Mouse (Mus musculus) heart, embryonic 11.5 days (tissue): Measurements from ENCODE around the gene Hk3. TPM values are rescaled to one million over a fixed set of nuclear protein-coding genes. Genes with fewer than 3 reads are reported as not detected.

Experiments used
- ATAC-seq: fragments of 200-750 bp; cut with Nextera tagmentation; replicated peaks from 2 replicates; pipeline ENCODE4 v1.8.0; 2017; ENCODE audit warnings: moderate library complexity; ENCODE audit not compliant: insufficient number of reproducible peaks, low FRiP score, low TSS enrichment
- H3K27ac ChIP-seq: fragments of 300-500 bp; sonication (generic); 2 replicates; pipeline ENCODE4 v1.5.1; 2014; ENCODE audit warnings: mild to moderate bottlenecking, low read depth, low read length
- H3K27me3 ChIP-seq: fragments of 300-500 bp; sonication (generic); 2 replicates; pipeline ENCODE4 v1.6.1; 2014; ENCODE audit warnings: mild to moderate bottlenecking, low read length, mixed read lengths; ENCODE audit not compliant: control insufficient read depth, insufficient read depth
- H3K36me3 ChIP-seq: fragments of 300-500 bp; sonication (generic); 2 replicates; pipeline ENCODE4 v1.6.1; 2014; ENCODE audit warnings: mild to moderate bottlenecking, low read length, moderate library complexity, mixed read lengths; ENCODE audit not compliant: control insufficient read depth, insufficient read depth
- H3K4me1 ChIP-seq: fragments of 300-500 bp; sonication (generic); 2 replicates; pipeline ENCODE4 v1.6.1; 2014; ENCODE audit warnings: low read length; ENCODE audit not compliant: control insufficient read depth, insufficient read depth
- H3K4me2 ChIP-seq: fragments of 300-500 bp; sonication (generic); 2 replicates; pipeline ENCODE4 v1.6.1; 2014; ENCODE audit warnings: mild to moderate bottlenecking, moderate library complexity
- H3K4me3 ChIP-seq: fragments of 300-500 bp; sonication (generic); 2 replicates; pipeline ENCODE4 v1.5.1; 2014; ENCODE audit warnings: low read depth, low read length
- H3K9ac ChIP-seq: fragments of 300-500 bp; sonication (generic); 2 replicates; pipeline ENCODE4 v1.6.1; 2014; ENCODE audit warnings: mild to moderate bottlenecking, low read depth, low read length, moderate library complexity
- H3K9me3 ChIP-seq: fragments of 300-500 bp; sonication (generic); replicated peaks from 2 replicates; pipeline ENCODE4 v1.6.1; 2016; ENCODE audit warnings: low read length; ENCODE audit not compliant: control insufficient read depth
- WGBS: fragments of 180-500 bp; shearing (Covaris S2); extraction: QIAGEN DNeasy Blood & Tissue Kit; methylation state at CpG from one replicate; pipeline ENCODE4 v1.1.7; 2014; ENCODE audit not compliant: insufficient replicate concordance; 5-methylcytosine and 5-hydroxymethylcytosine counted together
- polyA plus RNA-seq: library from polyadenylated mRNA; unstranded; fragments of >200 nt; fragmentation: Nextera tagmentation; extraction: Ambion mirVana; gene quantifications from 2 replicates; pipeline ENCODE4 v1.2.1, GENCODE M21; 2014

The Hk3 gene
- polyA plus RNA-seq, 1 experiment from 2014 or later, result 0.16 TPM

DNA sequence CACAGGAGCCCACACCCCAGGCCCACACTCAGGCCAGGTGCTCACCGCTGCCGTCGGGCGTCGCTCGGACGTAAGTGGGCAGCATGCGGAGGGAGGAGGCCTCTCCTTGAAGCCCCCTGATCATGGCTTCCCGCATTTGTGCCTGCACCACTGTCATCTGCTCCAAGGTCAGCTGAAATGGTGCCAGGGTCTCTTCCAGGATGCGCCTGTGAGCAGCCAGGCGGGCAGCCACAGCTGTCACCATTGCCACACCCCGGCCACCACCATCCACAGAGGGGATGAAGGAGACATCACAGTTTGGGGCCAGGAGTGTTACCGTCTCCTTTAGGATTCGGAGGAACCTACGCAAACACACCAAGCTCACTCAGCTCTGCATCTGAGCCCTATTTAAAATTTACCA, 10.1 kb downstream of the Hk3 start:
- ATAC-seq, result no peak
- no peaks in the 10 kb centered on the region for H3K9me3 ChIP-seq
- no peak overlapping the region for H3K9ac ChIP-seq
- 78% methylated on average over 15 of the region's 15 CpGs for WGBS
- H3K27me3 ChIP-seq, result peaks cover 22% of the 10 kb centered on the region
- no peak overlapping the region for H3K4me2 ChIP-seq
- no peak overlapping the region for H3K4me3 ChIP-seq
- no peak overlapping the region for H3K27ac ChIP-seq
- no peaks in the 10 kb centered on the region for H3K36me3 ChIP-seq
- H3K4me1 ChIP-seq, result peaks cover 4% of the 10 kb centered on the region; the same call in 1 of the 2 replicates

DNA sequence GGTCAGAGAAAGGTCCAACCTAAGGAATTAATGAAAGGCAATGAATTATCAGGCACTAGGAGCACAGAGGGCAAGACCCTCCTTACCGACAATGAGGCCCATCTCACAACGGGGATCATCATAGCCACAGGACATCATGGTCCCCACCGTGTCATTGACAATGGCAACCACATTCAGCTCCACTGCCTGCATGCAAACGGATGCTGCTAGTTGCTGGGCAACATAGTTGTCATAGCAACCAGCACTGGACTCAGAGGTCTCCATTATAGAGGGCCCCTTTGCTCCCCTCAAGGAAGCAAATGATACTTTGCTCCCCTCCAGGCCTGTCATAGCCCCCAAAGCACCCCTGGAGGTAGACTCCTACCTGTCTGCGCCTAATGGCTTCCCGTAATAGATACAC, 12.6 kb downstream of the Hk3 start:
- H3K9me3 ChIP-seq, result no peaks in the 10 kb centered on the region
- peaks cover 23% of the 10 kb centered on the region for H3K27me3 ChIP-seq
- H3K27ac ChIP-seq, result no peak overlapping the region
- no peak overlapping the region for H3K4me3 ChIP-seq
- no peak overlapping the region for H3K4me2 ChIP-seq
- H3K4me1 ChIP-seq, result peaks cover 4% of the 10 kb centered on the region; the same call in 1 of the 2 replicates
- WGBS, result 71% methylated on average over 6 of the region's 6 CpGs
- ATAC-seq, result no peak
- H3K9ac ChIP-seq, result no peak overlapping the region
- H3K36me3 ChIP-seq, result no peaks in the 10 kb centered on the region

DNA sequence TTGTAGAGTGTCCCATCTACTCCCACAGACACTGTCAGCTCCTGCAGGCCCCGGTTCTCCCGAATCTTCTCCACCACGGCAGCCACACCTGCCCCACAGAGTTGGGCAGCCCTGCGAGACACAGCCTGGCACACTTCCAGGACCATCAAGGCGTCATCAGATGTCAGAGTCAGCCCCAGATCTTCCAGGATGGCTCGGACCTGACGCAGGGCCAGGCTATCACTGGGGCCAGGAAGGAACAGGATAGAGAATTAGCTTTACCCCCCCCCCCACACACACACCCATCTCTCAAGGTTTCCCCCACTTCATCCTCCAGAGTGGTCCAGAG, 14.8 kb downstream of the Hk3 start:
- 70% methylated on average over 7 of the region's 7 CpGs for WGBS
- no peak for ATAC-seq
- Histone ChIP-seq H3K36me3 (no peaks in the 10 kb centered on the region), H3K9ac (no peak overlapping the region), H3K4me2 (no peak overlapping the region), H3K4me1 (no peaks in the 10 kb centered on the region), H3K9me3 (no peaks in the 10 kb centered on the region), H3K27ac (no peak overlapping the region), H3K27me3 (peaks cover 23% of the 10 kb centered on the region), H3K4me3 (no peak overlapping the region)

DNA sequence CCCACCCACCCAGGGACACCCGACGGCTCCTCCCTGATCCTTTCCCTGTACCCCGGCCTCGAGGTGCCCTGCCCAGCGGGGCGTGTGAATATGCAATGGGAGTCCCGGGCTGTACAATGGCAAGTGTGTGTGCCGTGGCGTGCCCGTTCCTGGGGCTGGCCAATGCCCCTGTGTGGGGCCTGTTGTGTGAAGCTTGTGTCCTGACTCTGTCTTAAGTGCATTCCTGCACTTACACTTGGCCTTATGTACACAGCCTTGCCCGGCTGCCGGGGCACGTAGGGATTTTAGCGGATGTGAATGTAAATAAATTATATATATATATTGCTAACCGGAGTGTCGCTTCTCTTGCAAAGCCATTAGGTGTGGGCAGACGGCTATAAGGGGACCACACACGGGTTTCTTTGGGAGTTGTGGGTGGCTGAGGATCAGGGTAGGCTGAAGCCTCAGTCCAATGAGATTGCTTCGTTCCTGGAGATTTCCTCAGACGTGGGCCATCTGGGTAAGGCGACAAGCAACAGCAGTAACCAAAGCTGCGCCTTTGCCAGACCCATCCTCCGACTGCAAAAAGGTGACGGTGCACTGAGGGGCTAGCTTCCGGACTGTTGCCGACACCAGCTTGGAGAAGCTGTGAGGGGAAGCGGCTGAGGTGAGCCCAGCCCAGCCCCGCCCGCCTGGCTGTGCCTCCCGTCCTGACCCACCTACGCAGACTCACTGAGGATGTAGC, 15.3 kb downstream of the Hk3 start:
- ATAC-seq, result no peak
- H3K4me3 ChIP-seq, result no peak overlapping the region
- no peaks in the 10 kb centered on the region for H3K9me3 ChIP-seq
- H3K27ac ChIP-seq, result no peak overlapping the region
- H3K4me1 ChIP-seq, result no peaks in the 10 kb centered on the region
- H3K27me3 ChIP-seq, result peaks cover 19% of the 10 kb centered on the region
- no peak overlapping the region for H3K4me2 ChIP-seq
- 62% methylated on average over 31 of the region's 31 CpGs for WGBS
- H3K9ac ChIP-seq, result no peak overlapping the region
- no peaks in the 10 kb centered on the region for H3K36me3 ChIP-seq

DNA sequence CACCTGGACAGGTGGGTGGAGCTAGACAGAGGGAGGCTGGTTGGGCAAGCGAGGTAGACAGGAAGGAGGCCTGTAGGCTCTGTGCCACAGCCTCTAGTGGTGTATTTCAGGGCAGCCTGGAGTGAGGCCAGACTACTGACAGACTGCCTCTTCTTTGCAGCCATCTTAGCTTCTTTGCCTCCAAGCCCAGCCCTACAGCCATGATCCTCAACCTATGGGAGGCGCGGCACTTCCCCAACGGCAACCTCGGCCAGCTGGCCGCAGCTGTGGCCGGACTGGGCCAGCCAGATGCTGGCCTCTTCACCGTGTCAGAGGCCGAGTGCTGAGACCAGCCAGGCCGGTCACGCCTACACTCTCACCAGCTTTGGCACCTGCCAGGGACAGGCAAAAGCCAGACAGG, 16.5 kb downstream of the Hk3 start:
- no peak overlapping the region for H3K4me3 ChIP-seq
- ATAC-seq, result no peak; the same call in 1 of the 2 replicates

DNA sequence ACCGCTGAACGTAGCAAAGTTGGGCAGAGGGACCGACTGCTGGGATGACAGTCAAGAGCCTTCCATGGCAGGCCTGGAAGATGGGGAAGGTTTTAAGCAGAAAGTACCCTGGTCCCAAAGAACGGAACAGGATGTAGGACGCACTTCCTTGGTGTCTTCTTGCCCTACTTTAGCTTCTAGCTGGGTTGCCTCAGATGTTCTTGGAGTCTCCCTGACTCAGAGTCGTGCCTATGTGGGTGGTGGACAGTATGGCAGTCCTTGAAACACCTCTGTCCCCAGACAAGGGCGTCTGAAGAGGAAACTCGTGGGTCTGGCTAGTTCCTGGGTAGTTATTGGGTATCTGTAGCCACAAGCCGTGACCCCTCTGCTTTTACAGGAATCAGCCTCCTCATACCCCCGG, 19.1 kb downstream of the Hk3 start:
- H3K27ac ChIP-seq, result no peak overlapping the region
- no peak overlapping the region for H3K9ac ChIP-seq

More for the DNA sequence above, 16.5 kb downstream of the Hk3 start:
- Histone ChIP-seq H3K27ac (no peak overlapping the region), H3K9ac (no peak overlapping the region), H3K27me3 (peaks cover 15% of the 10 kb centered on the region), H3K9me3 (no peaks in the 10 kb centered on the region), H3K4me1 (no peaks in the 10 kb centered on the region), H3K36me3 (no peaks in the 10 kb centered on the region), H3K4me2 (no peak overlapping the region)
- 73% methylated on average over 11 of the region's 11 CpGs for WGBS

DNA sequence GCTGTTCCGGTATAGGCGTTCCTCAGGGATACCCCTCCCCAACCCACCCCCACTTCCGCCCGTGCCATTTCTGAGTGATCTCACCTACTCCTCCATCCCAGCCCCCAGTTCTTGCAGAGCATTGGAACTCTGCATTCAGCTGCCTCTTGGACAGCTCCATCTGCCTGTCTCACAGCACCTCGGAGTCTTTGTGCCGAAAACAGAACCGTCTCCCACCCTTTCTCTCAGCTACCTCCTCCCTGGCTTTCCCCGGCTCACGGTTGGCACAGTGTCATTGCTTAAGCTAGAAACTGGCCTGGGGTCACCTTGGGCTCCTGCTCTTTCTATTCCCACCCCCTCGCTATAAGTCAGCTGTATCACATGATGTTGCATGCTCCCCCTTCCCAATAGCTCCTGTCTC, 20.8 kb downstream of the Hk3 start:
- Histone ChIP-seq H3K4me1 (no peaks in the 10 kb centered on the region), H3K27ac (no peak overlapping the region), H3K9ac (no peak overlapping the region), H3K36me3 (no peaks in the 10 kb centered on the region), H3K4me3 (no peak overlapping the region), H3K27me3 (peaks cover 14% of the 10 kb centered on the region), H3K4me2 (no peak overlapping the region), H3K9me3 (no peaks in the 10 kb centered on the region)
- 77% methylated on average over 10 of the region's 10 CpGs for WGBS
- no peak for ATAC-seq

More for the DNA sequence above, 19.1 kb downstream of the Hk3 start:
- Histone ChIP-seq H3K4me3 (no peak overlapping the region), H3K27me3 (peaks cover 18% of the 10 kb centered on the region; the same call in 1 of the 2 replicates), H3K4me1 (no peaks in the 10 kb centered on the region), H3K4me2 (no peak overlapping the region), H3K9me3 (no peaks in the 10 kb centered on the region), H3K36me3 (no peaks in the 10 kb centered on the region)
- no peak for ATAC-seq
- 63% methylated on average over 10 of the region's 10 CpGs for WGBS

DNA sequence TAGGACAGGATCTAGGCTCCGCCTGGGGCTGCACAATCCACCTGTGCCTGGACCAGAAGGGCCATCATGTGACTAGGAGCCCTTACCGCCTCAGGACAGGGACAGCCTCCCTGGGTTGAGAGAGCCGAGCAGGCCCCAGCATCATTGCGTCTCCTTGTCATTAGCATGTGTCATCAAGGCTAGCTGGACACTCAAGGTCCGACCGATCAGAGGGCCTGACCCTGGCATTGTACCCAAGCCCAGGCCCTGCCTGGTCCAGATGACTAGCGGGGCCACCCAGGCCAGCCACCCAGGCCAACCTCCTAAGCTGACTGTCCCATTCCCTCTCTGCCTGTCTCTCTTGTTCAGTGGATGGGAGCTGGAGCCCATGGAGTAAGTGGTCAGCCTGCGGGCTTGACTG, 23.6 kb downstream of the Hk3 start:
- Histone ChIP-seq H3K4me2 (no peak overlapping the region), H3K36me3 (no peaks in the 10 kb centered on the region), H3K9me3 (no peaks in the 10 kb centered on the region), H3K4me3 (no peak overlapping the region), H3K9ac (no peak overlapping the region), H3K27me3 (peaks cover 11% of the 10 kb centered on the region), H3K27ac (no peak overlapping the region), H3K4me1 (peaks cover 5% of the 10 kb centered on the region; the same call in 1 of the 2 replicates)
- WGBS, result 74% methylated on average over 8 of the region's 8 CpGs
- ATAC-seq, result no peak

DNA sequence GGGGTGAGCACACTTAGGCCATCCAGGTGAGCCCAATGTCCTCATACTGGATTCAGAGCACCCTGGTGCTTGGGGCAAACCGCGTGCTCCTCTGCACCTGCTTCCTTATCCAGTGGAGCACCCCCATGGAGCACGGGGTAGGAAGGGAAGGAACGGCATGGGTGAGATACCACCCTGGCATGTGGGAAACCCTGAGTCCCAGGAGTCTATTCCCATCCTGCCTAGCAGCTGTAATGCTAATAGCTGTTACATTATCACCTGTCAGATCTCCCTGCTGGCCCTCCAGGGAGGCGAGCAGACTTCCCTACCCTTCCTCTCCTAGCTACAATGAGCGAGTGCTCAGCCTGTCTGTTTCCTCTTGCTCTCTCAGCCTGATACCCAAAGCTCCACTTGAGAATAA, 26.0 kb downstream of the Hk3 start:
- Histone ChIP-seq H3K9me3 (no peaks in the 10 kb centered on the region), H3K36me3 (no peaks in the 10 kb centered on the region), H3K27ac (no peak overlapping the region), H3K4me3 (no peak overlapping the region), H3K4me2 (no peak overlapping the region), H3K4me1 (peaks cover 5% of the 10 kb centered on the region; the same call in 1 of the 2 replicates), H3K9ac (no peak overlapping the region), H3K27me3 (peaks cover 11% of the 10 kb centered on the region)
- WGBS, result 49% methylated on average over 6 of the region's 6 CpGs
- ATAC-seq, result no peak
